Mouse (Mus musculus) T-helper 2 cell (primary cell): ENCODE measurements around the gene Nkd2.

Experiments
- in situ Hi-C: fragments of 300-600 bp; cut with MboI, MseI; formaldehyde crosslinking; loops from one replicate; pipeline ENCODE4 v1.15.1; 2025; ENCODE audit warnings: high pct_unique_total_duplicates

Nkd2 gene

DNA sequence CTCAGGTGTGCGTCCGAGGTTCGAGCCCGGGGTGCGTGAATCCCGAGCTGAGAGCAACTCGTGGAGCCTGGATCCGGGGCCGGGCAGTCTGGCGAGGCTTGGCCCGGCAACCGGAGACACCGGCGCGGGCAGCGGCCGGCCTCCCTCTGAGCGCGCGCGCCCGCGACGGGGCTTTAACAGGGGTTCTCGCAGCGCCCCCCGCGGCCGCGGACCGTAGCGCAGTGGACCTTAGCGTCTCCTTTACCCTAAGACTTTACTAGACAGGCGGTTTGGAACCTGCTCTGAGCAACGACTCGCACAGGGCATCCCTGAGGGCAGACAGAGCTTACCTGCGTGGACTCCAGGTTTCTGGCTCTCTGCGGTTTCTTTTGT, at the start of gene Nkd2:
Nkd2 (minus strand) TSS at position 167 of the 372 bp plus-strand sequence.
- in situ Hi-C loops = no loop called here

DNA sequence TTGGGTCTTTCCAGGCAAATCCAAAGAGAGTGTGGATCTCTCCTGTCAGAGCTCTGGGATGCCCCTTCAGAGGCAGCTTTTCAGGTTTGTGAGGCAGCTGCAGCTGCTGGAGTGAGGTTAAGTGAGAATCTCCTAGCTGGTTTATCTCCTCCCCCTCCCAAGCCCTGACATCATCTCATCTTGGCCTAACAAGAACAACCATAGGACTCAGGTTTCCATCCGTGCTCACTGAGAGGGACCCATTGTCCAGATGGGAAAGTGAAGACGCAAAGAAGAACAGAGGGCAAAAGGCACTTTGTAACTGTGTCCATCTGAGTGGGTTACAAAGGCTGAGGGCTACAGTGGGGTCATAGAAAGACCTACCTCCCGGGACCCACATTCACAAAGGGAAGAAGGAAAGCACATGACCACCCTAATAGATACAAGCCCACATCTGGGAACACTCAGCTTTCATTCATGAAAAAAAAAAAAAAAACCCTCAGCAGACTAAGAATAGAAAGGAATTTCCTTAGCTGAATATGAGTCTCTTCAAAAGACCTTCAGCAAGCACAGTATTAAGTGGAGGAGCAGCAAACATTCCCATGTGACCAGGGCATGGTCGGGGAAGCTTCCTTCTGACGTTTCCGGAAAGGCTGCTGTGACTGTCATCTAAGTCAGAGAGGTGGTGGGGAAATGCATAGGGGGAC, 45.2 kb upstream of the Nkd2 start:
- in situ Hi-C loops = no loop called here

DNA sequence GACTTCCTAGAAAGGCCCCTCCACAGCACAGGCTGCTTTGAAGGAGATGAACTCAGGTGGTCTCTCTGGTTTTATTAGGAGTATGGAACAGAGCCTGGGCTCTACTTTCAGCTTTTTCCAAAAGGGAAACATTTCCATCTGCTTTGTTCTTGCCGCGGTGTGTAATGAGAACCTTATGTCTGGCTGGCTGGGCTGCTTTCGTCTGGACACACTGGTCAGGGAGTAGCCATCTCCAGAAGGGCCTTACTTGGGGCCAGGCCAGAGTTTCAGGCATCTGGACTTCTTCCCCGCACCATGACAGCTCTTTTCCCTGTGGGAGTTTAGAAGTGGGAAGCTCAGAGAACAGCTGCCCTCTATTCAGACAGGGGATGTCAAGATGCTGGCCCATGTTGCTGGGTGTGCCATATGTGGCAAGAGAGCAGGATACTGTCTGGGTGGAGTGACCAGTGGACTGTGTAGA, 40.0 kb upstream of the Nkd2 start:
- in situ Hi-C loops = no loop called here

DNA sequence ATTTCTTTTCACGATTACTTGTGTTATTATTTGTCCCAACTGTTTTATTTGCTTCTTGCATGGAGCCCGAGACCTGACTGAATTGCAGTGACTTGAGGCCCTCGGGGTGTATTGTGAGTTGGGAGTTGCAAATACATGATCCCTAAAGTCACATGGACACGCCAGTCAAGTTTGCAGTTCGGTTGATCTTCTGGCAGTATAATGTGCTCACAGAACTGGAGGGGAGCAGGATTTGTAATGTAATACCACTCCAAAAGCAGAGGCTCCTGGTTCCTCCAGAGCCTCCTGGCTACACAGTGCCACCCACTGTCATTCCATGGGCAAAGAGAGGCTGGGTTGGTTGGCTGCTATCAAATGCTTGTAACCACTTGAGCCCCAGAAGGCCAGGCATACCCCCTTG, 39.2 kb upstream of the Nkd2 start:
- in situ Hi-C loops = no loop called here

DNA sequence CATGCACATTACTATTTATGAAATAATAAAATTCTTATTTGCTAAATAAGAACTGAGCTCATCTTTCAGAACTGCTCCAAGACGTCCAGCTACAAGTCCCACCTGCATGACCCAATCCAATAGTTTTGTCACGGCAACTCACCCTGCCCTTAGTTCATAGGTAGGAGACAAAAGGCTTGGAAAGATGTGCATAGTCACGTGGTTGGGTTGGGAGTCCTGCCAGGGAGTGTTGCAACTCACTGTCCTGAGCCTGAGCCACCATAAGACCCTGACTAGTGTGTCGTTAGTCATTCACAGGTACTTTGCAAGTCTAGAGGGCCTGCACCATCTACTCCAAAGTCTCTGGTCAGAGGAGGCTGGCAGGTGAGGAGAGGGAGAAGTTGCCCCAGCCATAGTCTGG, 38.6 kb upstream of the Nkd2 start:
- in situ Hi-C loops = no loop called here

DNA sequence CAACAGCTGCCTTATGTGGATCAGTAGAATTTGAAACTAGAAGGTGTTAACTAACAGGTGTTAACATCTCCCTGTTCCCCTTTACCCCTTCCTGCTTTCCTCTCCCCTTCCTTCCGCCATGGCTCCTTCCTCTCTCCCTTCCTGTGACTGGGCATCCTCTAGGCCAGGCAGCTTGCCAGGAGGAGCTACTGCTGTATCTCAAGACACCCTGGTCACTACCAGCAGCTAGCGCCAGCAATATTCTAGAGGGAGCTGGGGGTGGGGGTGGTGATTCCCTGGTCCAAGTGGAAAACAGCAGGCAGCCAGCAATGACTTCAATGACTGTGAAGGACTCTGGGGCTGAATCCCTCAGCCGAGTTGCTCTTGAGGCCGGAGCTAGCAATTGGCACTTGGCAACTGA, 38.2 kb upstream of the Nkd2 start:
- in situ Hi-C loops = no loop called here

DNA sequence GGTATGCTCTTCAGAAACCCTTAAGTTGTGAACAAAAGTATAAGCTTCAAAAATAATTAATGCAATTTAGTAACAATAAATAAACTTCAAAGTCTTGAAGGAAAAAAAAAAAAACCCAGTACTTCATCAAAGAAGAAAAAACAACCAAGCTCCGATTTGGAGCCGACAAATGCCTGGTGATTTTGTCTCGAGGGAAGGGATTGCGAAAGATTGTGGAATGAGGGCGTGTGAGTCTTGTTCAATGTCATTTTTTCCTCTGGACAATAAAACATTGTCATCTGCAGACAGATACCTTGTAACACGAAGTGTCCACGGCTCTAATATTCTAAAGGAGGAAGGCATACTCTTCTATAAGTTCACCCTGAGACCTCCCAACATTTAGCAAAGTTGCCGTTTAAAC, 33.9 kb upstream of the Nkd2 start:
- in situ Hi-C loops = no loop called here

DNA sequence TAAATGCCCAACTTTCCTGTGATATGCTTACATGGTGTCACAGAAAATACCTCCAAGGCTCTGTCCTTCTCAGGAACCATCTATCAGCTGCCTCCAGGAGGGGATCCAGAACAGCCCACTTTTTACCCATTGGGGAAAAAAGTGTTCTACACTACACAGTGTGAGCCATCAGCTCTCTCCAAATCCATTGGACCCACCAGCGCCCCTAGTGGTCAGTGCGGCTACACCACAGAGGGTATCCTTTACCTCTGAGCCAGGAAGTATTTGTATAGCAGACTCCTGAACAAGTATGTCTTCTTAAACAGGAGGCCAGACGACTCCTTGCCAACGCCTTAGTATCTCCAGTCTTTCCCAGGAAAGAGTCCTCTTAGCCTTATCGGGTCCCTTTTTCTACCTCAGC, 32.4 kb upstream of the Nkd2 start:
- in situ Hi-C loops = no loop called here

DNA sequence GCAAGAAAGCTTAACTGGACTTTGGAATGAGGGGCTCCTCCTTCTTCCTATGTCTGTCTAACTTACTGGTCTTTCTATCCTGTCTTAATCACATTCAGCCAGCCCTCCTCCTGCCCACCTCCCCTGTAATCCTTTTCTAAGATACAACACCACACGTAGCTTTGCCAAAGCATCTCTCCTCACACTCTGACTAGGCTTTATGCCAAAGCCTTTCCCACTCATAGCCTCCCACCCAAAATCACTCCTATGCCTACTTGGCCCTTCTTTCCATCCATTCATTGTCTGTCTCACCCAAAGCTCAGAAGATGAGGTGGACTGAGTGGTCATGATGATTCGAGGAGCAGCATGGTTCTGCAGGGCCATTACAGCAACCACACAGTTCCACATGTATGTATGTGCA, 24.7 kb upstream of the Nkd2 start:
- in situ Hi-C loops = no loop called here

DNA sequence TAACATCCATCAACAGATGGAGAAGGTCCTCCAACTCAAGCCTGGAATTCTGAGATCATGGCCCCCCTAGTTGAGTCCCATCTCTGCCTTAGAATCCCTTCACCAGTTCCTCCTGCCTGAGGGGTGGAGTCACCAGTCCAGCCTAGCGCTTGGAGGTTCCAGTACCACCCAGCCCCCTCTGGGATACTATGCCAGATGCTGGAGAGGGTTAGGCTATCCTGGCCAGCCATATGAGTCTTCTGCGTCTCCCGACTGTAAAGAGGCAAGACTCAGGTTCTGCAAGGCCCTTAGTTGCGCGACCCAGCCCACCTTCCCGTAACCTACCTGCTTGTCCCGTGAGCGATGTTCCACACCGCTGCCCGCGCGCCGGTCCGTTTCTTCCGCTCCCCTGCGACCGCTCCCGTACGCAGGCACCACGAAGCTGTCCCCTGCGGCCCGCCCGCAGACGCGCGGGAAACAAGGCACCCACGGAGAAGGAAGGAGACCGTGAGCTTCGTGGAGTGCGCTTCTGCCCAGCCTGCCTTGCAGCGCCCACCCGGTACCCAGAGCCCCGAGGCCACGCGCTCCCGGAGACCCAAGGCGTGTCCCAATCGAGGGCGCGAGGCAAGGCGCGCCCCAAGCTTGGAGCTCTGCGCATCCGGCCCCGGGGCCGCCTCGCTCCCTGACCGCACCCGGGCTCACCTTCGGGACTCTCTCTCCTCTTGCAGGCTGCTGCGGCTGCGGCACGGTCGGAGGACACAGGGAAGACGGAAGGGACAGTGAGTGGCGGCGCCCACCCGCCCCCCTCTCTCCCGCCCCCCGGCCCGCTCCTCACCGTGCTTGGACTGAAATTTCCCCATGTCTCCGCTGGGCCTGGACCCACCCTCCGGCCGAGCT, 604 bp downstream of the Nkd2 start:
- in situ Hi-C loops = no loop called here

DNA sequence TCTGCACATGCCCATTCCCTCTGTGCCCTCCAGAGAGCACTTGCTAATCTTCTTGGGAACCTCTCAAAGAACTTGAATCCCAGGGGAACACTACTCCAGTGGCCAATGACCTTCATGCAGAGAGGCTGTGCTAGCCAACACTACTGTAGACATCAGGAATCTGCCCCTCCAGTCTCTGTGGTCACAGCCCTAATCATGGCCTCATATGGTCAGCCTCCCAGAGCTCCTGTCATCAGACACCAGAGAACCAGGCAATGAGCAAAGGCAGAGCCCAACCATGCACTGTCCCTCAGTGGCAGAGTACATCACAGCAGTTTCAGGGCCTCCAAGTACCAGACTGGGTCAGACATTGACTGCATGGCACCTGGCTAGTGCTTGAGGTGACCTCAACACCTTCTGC, 4.7 kb downstream of the Nkd2 start:
- in situ Hi-C loops = no loop called here

DNA sequence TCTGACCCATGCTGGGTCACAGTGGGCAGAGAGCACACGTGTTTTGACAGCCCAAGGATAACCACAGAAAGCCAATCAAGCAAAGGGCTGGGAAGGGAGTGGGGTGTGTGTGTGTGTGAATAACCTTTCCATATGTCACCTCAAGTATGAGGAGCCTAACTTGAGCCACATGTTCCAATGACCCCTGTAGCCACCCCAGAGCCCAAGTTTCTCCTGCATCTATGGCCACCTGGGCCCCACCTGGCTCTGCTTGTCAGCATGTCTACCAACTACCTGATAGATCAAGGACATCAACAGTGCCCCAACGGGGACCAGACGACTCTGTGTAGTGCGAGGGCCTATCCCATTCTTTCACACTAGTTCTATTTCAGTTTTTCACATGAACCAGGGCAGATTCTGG, 7.7 kb downstream of the Nkd2 start:
- in situ Hi-C loops = no loop called here

DNA sequence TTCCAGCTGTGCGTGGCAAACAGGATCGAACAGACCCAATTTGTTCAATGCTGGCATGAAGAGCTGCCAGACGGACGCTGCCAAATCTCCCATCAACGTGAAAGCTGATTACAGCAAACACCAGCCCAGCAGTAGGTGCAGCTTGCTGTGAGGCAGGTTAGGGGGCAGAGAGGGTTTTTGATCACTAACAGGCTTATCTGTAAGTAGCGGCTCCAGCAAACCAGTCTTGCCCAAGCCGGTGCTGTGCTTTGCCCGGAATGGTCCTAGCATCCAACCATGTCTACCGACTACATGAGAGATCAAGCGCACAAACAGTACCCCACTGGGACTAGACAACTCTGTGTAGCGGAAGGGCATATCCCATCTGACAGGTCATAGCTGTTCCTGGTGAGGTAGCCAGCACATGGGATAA, 8.3 kb downstream of the Nkd2 start:
- in situ Hi-C loops = no loop called here

DNA sequence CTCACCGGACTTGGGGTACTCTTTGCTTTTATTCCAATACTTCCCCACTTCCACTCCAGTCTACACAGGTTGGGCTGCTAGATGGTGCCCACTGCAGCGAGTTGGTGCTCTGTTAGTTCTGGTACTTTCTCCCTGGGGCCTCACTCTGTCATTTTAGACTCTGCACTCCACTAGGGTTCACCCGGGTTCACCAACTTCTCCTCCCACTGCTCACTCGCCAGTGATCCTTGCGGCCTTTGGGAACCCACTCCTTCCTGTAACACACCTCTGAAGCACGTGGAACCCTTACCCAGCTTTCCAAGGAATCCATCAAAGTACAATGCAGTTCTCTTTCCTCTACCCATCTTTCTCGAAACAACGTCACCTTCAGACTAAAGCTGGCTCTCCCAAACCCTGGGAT, 9.7 kb downstream of the Nkd2 start:
- in situ Hi-C loops = no loop called here

DNA sequence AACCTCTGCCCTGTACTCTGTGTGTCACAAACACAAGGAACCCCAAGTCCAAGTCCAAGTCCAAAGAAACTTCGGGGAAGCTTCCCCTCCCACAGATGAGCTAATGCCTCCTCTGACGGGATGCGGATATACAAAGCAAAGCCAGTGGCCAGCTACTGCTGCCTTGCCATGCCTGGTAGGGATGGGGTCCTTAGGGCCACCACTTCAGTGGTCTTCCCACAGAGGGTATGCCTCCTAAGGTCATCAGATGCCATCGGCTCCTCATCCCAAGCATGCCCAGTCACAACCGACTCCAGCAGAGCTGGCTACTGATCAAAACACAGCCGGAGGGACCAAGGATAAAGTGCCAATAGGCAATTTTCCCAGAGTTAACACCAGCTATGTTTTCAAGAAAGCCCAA, 10.9 kb downstream of the Nkd2 start:
- in situ Hi-C loops = no loop called here

DNA sequence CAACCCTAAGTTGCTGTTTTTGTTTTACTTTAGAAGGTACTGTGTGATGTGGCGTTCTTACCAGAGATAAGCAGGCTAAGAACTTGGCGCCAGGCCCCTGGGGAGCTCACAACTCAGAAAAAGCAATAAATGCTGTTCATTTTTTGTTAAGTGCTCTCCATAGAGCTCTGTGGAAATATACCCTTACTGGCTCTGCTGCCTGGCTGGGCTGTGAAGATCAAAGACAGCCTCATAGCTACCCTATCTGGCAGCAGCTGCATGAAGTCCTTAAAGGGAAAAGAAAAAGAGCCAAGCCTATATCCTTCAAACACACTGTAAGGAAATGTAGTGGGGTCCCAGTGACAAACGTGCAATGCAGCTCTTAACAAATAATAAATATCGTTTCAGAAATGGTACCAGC, 11.6 kb downstream of the Nkd2 start:
- in situ Hi-C loops = no loop called here

DNA sequence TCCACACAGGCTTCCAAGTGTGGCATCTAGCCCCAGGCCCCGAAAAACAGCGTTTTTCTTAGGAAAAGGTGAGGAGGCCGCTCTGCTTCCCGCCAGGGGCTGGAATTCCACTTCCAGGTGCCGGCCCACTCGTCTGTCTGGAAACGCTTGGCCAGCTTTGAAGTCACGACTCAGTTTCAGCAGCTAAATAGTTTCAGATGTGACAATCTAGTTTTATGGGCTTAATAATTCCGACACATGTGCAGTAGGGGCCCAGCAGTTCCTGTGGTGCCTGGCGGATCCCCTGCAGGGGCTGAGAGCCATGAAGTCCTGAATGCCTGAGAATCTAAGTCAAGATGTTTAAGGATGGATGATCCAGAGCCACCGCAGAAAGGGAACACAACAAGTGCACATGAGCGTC, 13.6 kb downstream of the Nkd2 start:
- in situ Hi-C loops = no loop called here

DNA sequence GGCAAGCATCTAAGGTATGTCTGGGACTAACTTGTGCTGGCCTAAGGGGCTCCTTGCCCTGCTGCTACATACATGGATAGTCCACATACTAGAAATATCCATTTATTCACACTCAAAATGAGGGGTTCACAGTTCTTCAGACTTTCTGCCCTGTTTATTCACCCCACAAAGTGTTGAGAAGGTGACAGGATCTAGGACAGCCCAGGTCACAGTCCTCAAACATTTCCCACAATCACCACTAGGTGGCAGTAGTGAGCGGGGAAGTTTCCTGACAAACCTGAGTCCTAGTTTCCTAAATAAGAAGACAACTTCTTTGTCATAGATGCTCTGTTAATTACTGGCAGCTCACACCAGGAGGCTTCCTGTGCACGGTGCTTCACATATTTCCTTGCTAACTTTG, 15.9 kb downstream of the Nkd2 start:
- in situ Hi-C loops = no loop called here

DNA sequence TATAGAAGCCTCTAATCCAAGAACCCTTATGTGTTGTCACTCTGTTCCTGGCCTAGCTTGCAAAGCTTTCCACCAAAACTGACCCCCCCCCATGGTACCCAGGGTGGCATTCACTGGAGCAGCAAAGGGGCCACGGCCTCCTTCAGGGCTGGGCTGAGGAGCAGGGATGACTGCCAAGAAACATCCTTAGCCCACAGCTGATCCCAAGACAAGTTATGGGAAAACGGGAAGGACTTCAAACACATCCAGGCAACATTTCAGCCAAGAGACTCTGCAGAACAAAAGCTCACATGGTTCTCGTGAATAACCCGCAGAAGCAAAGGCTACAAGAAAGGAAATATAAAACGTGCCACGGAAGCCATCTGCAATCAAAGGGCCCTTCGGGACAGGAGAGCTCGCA, 20.2 kb downstream of the Nkd2 start:
- in situ Hi-C loops = no loop called here

DNA sequence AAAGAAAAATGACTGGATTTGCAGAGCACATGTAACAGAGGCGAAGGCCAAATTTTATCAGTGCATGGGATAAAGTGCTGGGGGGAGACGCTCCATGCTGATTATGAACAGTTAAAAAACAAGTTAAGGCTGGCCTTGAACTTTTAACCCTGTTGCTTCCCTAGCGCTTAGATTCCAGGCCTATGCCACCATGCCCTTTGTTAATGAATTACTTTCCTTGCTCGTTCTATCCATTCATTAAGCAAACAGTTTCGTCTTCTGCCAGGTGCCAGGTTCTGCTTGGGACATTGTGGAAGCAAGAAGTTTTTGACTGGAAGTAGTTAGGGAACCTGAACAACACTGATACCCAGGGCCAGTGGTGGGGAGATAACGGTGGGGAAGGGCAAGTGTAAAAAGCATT, 23.7 kb downstream of the Nkd2 start:
- in situ Hi-C loops = loop anchor here (5.0 kb wide), 1 partner anchor 101 kb away; no protein-coding TSS in a partner anchor

DNA sequence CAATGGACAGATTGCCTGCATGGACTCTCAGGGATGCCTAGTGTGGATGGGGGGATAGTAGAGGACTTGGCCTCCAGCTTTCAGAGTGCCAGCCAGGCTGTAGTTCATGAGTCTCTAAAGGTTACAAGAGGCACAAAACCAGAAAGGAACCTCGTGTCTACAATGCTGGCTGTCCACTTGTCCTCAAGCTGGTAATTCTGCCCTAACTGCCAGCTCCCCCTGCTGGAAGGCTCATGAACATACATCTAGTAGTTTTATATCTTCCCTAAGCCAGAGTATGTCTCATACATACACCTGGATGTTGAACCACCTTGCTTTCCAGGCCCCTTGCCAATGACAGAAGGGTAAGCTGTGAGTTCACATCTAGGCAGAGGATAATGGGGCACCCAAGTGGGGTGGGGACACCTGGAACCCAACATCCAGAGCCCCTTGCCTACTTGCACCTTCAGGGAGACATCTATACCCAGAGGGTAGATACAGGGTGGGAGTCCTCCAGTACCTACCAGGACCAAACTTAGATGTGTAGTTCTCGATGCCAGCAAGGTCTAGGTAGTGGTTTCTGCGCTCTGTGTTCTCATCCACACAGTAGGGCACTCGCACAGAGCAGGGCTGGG, 25.1 kb downstream of the Nkd2 start:
- in situ Hi-C loops = loop anchor here (5.0 kb wide), 1 partner anchor 100 kb away; no protein-coding TSS in a partner anchor

DNA sequence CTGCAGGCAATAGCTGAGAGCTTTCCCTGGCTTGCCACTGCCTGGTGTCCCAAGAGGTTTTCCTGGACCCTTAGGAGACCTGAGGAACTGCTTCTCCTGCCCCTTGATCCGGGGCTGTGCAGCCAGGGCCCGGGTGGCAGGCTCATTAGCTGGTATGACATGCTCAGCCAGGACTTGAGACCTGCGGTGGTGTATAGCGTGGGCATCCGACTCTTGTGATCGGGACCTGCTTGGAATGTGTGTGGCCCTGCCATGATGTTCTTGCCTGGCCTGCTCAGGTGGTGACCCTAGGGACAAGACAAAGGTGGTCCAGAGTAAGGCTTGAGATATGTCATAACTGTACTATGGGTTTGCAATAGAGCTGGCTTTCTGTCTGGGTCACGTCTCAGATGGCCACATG, 26.2 kb downstream of the Nkd2 start:
- in situ Hi-C loops = loop anchor here (5.0 kb wide), 1 partner anchor 99 kb away; no protein-coding TSS in a partner anchor

DNA sequence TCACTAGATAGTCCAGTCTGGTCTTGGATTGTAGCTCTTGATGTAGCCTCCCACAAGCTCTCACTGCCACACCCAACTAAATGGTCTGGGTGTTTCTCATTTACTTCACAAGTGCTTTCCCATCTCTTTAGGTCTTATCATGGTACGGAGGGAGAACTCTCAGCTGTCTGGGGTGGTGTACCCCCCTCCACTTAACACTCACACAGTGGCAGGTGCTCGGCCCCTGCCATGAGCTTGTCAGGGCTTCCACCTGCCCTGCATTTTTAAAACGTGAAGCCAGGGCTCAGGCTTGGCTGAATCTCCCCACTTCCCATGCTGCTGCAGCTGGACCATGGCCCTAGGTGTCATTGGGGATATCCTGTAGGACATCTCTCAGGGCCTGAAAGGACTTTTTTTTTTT, 28.5 kb downstream of the Nkd2 start:
- in situ Hi-C loops = no loop called here
